Mouse (Mus musculus) cortical plate, adult 2 months (tissue): Measurements from ENCODE around the gene Adora1.

ENCODE experiments used
- CTCF ChIP-seq: fragments of 200-500 bp; IDR thresholded peaks from 2 replicates; pipeline ENCODE4 v1.5.1; 2011; ENCODE audit warnings: mild to moderate bottlenecking, control low read depth, low read length; ENCODE audit not compliant: insufficient read depth; ENCODE audit errors: extremely low read depth
- POLR2A ChIP-seq: fragments of 200-500 bp; IDR thresholded peaks from 2 replicates; pipeline ENCODE4 v1.6.1; 2011; ENCODE audit warnings: mild to moderate bottlenecking, low read length, control low read depth; ENCODE audit not compliant: insufficient read depth; ENCODE audit errors: extremely low read depth

DNA sequence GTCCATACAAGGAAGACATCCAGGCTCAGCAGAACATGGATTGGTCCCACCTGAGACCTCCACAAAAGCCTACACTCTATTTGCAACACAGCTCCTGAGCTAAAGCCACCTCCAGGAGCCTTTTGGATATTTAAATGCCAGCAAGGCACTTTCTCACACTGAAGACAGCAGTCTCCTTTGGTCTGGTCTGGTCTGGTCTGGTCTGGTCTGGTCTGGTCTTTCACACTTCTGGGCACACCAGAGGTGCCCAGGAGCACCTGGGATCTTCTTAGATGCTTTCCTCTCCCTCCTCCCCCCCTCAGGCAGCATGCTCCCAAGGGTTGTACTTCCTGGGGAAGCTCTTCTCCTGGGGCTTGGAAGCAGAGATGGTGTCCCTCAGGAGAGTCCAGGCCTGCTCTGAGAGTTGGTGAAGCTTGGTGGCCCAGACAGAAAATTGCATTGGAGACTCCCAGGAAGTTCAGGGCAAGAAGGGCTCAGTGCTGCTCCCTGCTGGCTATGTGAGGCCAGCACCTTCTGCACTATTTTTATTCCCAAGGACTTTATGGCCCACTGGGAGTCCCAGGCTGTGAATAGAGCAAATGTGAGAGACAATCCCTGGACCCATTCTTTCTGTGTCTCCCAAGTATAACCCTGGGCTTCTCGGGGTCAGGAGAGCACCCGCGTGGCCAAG lies 33.3 kb downstream of the Adora1 start:
- TF ChIP-seq CTCF: peak; percentile 63
- TF ChIP-seq POLR2A: no peak
